Mouse (Mus musculus): ENCODE results near the gene Spata45. TPM values are rescaled to one million over a fixed set of nuclear protein-coding genes. Genes with fewer than 3 reads are reported as not detected.

Gene Spata45
- polyA plus RNA-seq (2016; fragmentation: Nextera tagmentation; extraction: Ambion mirVana): not detected in 2 replicates

GRCm38 (mm10) chr1:191036554-191037334 is at the start of gene Spata45:
Spata45 (plus strand) TSS chr1:191036639.
- H3K4me1 ChIP-seq: peaks cover 7% of the 10 kb centered on the region
- no peak for DNase-seq (ENCODE audit: extremely low spot score, low spot score)
- no peak within 1 kb of the TSS for H3K27ac ChIP-seq
- no peak within 1 kb of the TSS for H3K4me3 ChIP-seq
- H3K27me3 ChIP-seq (ENCODE audit: poor library complexity, severe bottlenecking): no peaks in the 10 kb centered on the region
- H3K36me3 ChIP-seq (replicated peaks): no peaks in the 10 kb centered on the region
- WGBS: 86% methylated on average over 6 of the region's 6 CpGs
- H3K9me3 ChIP-seq: no peaks in the 10 kb centered on the region

- Histone ChIP-seq H3K27ac (no peak overlapping the region), H3K36me3 (replicated peaks) (no peaks in the 10 kb centered on the region), H3K4me3 (no peak overlapping the region), H3K9me3 (no peaks in the 10 kb centered on the region), H3K27me3 (ENCODE audit: poor library complexity, severe bottlenecking) (no peaks in the 10 kb centered on the region), H3K4me1 (no peaks in the 10 kb centered on the region)
- WGBS: 86% methylated on average over 9 of the region's 9 CpGs
- no peak for DNase-seq (ENCODE audit: extremely low spot score, low spot score)
Observed at GRCm38 (mm10) chr1:190989437-190990082, 46.9 kb upstream of the Spata45 start.

GRCm38 (mm10) chr1:190995548-190995947 is 40.9 kb upstream of the Spata45 start:
- no peaks in the 10 kb centered on the region for H3K36me3 ChIP-seq (replicated peaks)
- 86% methylated on average over 7 of the region's 7 CpGs for WGBS
- no peaks in the 10 kb centered on the region for H3K4me1 ChIP-seq
- no peaks in the 10 kb centered on the region for H3K27me3 ChIP-seq (ENCODE audit: poor library complexity, severe bottlenecking)
- no peak for DNase-seq (ENCODE audit: extremely low spot score, low spot score)
- no peak overlapping the region for H3K27ac ChIP-seq
- H3K9me3 ChIP-seq: peaks cover 7% of the 10 kb centered on the region; the same call in 1 of the 2 replicates
- no peak overlapping the region for H3K4me3 ChIP-seq

GRCm38 (mm10) chr1:190996346-190996877 is 40.0 kb upstream of the Spata45 start:
- 76% methylated on average over 6 of the region's 6 CpGs for WGBS
- no peaks in the 10 kb centered on the region for H3K4me1 ChIP-seq
- no peak overlapping the region for H3K27ac ChIP-seq
- no peak overlapping the region for H3K4me3 ChIP-seq
- DNase-seq (ENCODE audit: extremely low spot score, low spot score): no peak
- H3K9me3 ChIP-seq: peaks cover 7% of the 10 kb centered on the region; the same call in 1 of the 2 replicates
- no peaks in the 10 kb centered on the region for H3K27me3 ChIP-seq (ENCODE audit: poor library complexity, severe bottlenecking)
- H3K36me3 ChIP-seq (replicated peaks): no peaks in the 10 kb centered on the region

- Histone ChIP-seq H3K36me3 (replicated peaks) (no peaks in the 10 kb centered on the region; the same call in 1 of the 2 replicates), H3K27me3 (ENCODE audit: poor library complexity, severe bottlenecking) (no peaks in the 10 kb centered on the region), H3K27ac (no peak overlapping the region), H3K4me1 (no peaks in the 10 kb centered on the region), H3K9me3 (peaks cover 7% of the 10 kb centered on the region; the same call in 1 of the 2 replicates), H3K4me3 (no peak overlapping the region)
- DNase-seq (ENCODE audit: extremely low spot score, low spot score): no peak
- 91% methylated on average over 1 of the region's 1 CpGs for WGBS
Observed at GRCm38 (mm10) chr1:190998027-190998426, 38.4 kb upstream of the Spata45 start.

DNA sequence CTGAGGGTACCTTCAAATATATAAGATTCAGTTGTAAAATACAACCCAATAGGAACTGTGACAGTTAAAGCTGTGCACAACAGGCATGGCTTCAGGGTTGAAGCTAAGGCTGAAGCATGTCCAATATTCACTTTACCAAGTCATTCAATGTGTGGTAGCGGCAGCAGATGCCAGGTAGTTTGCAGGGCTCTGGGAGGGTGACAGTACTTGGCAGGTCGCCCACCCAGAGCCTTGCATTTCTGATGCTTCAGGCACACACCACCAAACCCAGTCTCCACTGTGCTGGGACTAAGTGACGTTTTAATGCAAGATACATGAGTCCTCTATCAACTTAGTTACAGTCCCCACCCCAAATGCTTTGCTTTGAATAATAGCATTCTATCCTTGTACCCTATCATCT is 35.8 kb upstream of the Spata45 start:
- Histone ChIP-seq H3K4me1 (no peaks in the 10 kb centered on the region), H3K36me3 (replicated peaks) (peaks cover 15% of the 10 kb centered on the region), H3K4me3 (no peak overlapping the region), H3K9me3 (peaks cover 7% of the 10 kb centered on the region; the same call in 1 of the 2 replicates), H3K27me3 (ENCODE audit: poor library complexity, severe bottlenecking) (no peaks in the 10 kb centered on the region), H3K27ac (no peak overlapping the region)
- WGBS: 85% methylated on average over 3 of the region's 3 CpGs
- DNase-seq (ENCODE audit: extremely low spot score, low spot score): no peak

DNA sequence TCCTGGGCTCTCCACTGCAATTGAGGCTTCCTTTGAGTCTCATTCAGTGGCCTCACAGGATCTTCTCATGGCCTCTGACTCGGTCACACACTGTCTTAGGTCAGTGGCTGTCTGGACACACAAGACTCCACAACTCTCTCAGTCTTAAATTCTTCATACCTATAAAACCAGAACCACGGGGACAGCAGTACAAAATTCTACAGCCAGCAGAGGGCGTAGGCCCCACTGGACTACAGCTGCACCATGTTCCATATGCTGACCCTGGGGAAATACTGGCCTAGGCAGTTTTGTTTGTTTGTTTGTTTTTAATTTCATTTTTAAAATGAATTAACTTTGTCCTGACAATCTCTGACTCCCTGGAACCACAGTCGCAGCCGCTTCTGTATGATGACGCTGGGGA is 34.2 kb upstream of the Spata45 start:
- 63% methylated on average over 6 of the region's 6 CpGs for WGBS
- Histone ChIP-seq H3K27ac (no peak overlapping the region), H3K36me3 (replicated peaks) (peaks cover 23% of the 10 kb centered on the region), H3K9me3 (peaks cover 7% of the 10 kb centered on the region; the same call in 1 of the 2 replicates), H3K4me1 (no peaks in the 10 kb centered on the region), H3K27me3 (ENCODE audit: poor library complexity, severe bottlenecking) (no peaks in the 10 kb centered on the region), H3K4me3 (no peak overlapping the region)
- no peak for DNase-seq (ENCODE audit: extremely low spot score, low spot score)

DNA sequence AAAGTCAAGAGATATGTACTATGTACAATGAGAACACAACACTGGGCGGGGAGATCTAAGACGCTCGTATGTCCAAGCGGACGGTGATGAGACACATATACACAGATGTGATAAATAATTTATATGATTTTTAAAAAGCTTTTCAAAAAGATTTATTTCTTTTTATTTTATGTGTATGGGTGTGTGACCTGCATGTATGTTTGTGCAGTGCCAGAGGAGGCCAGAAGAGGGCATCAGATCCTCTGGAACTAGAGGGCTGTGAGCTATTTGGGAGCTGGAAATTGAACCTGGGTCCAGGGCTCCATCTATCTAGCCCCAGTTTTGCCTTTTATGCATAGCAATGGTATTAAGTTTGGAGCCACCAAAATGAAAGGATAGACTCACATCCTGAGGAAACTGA is 27.7 kb upstream of the Spata45 start:
- 96% methylated on average over 5 of the region's 5 CpGs for WGBS
- Histone ChIP-seq H3K36me3 (replicated peaks) (peaks cover 84% of the 10 kb centered on the region), H3K4me1 (no peaks in the 10 kb centered on the region), H3K9me3 (peaks cover 3% of the 10 kb centered on the region; the same call in 1 of the 2 replicates), H3K27me3 (ENCODE audit: poor library complexity, severe bottlenecking) (no peaks in the 10 kb centered on the region), H3K4me3 (no peak overlapping the region), H3K27ac (no peak overlapping the region)
- DNase-seq (ENCODE audit: extremely low spot score, low spot score): no peak

GRCm38 (mm10) chr1:191014271-191014670 is 22.2 kb upstream of the Spata45 start:
- no peak overlapping the region for H3K27ac ChIP-seq
- no peaks in the 10 kb centered on the region for H3K27me3 ChIP-seq (ENCODE audit: poor library complexity, severe bottlenecking)
- peaks cover 70% of the 10 kb centered on the region for H3K36me3 ChIP-seq (replicated peaks)
- H3K9me3 ChIP-seq: no peaks in the 10 kb centered on the region
- no peak for DNase-seq (ENCODE audit: extremely low spot score, low spot score)
- 95% methylated on average over 3 of the region's 3 CpGs for WGBS
- no peak overlapping the region for H3K4me3 ChIP-seq
- no peaks in the 10 kb centered on the region for H3K4me1 ChIP-seq

- peaks cover 8% of the 10 kb centered on the region for H3K4me1 ChIP-seq
- no peaks in the 10 kb centered on the region for H3K27me3 ChIP-seq (ENCODE audit: poor library complexity, severe bottlenecking)
- H3K36me3 ChIP-seq (replicated peaks): peaks cover 48% of the 10 kb centered on the region
- H3K9me3 ChIP-seq: no peaks in the 10 kb centered on the region
- no peak overlapping the region for H3K27ac ChIP-seq
- WGBS: 93% methylated on average over 5 of the region's 5 CpGs
- no peak for DNase-seq (ENCODE audit: extremely low spot score, low spot score)
- H3K4me3 ChIP-seq: no peak overlapping the region
Observed at GRCm38 (mm10) chr1:191019803-191020202, 16.6 kb upstream of the Spata45 start.

GRCm38 (mm10) chr1:191020217-191020924 is 16.1 kb upstream of the Spata45 start:
- H3K4me3 ChIP-seq: no peak overlapping the region
- DNase-seq (ENCODE audit: extremely low spot score, low spot score): no peak
- peaks cover 43% of the 10 kb centered on the region for H3K36me3 ChIP-seq (replicated peaks)
- peaks cover 13% of the 10 kb centered on the region for H3K4me1 ChIP-seq
- H3K9me3 ChIP-seq: no peaks in the 10 kb centered on the region
- 88% methylated on average over 3 of the region's 3 CpGs for WGBS
- H3K27ac ChIP-seq: no peak overlapping the region
- no peaks in the 10 kb centered on the region for H3K27me3 ChIP-seq (ENCODE audit: poor library complexity, severe bottlenecking)

DNA sequence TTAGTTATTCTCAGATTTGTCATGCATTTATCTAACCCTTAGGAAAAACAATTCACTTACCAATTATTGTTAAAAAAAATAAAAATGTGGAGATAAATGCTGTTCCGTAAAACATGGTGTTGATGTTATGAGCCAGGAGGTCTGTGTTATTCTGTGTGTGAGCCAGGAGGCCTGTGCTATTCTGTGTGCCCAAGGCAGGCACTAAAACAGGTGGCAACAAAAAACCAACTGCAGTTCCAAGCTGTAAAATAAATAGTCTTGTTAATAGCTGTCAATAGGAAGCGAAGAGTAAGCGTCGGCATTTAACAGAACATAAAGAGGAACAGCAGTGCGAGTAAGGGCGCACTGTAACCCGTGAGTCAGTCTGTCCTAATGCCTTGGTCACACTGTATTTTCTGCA is 15.4 kb upstream of the Spata45 start:
- Histone ChIP-seq H3K27ac (no peak overlapping the region), H3K27me3 (ENCODE audit: poor library complexity, severe bottlenecking) (no peaks in the 10 kb centered on the region), H3K4me3 (no peak overlapping the region), H3K4me1 (peaks cover 20% of the 10 kb centered on the region), H3K9me3 (no peaks in the 10 kb centered on the region), H3K36me3 (replicated peaks) (peaks cover 43% of the 10 kb centered on the region)
- no peak for DNase-seq (ENCODE audit: extremely low spot score, low spot score)
- 93% methylated on average over 7 of the region's 7 CpGs for WGBS
